Mouse (Mus musculus) spleen, adult 2 months (tissue): ENCODE data around the gene Eps8l2. TPM values are rescaled to one million over a fixed set of nuclear protein-coding genes. Genes with fewer than 3 reads are reported as not detected.
A peak's percentile ranks its signal among the peaks of the same experiment; 100 is the strongest.
"Not testable (repeated sequence)": the region's sequence is repeated elsewhere in the genome, so short reads cannot be mapped to it uniquely, and the experiment has no call there.

Source experiments
- DNase-seq, 2 experiments: peaks; one replicate each; pipeline versions ENCODE4 v3.0.0 to v3.0.0-alpha.2; 2012 to 2021; ENCODE audit warnings: low spot score in 2 of 2, low read depth in 1 of 2
- H3K27ac ChIP-seq: fragments of 200-500 bp; 2 replicates; pipeline ENCODE4 v1.5.1; 2012; ENCODE audit warnings: low read length, inconsistent platforms; ENCODE audit not compliant: insufficient read depth
- H3K27me3 ChIP-seq: fragments of 200-500 bp; 2 replicates; pipeline ENCODE4 v1.6.1; 2012; ENCODE audit warnings: mild to moderate bottlenecking, moderate library complexity, low read length, inconsistent platforms; ENCODE audit not compliant: control insufficient read depth, insufficient read depth
- H3K36me3 ChIP-seq: fragments of 200-500 bp; 2 replicates; pipeline ENCODE4 v1.6.1; 2012; ENCODE audit warnings: mild to moderate bottlenecking, low read length, inconsistent platforms; ENCODE audit not compliant: control insufficient read depth, insufficient read depth
- H3K4me1 ChIP-seq: fragments of 200-500 bp; 2 replicates; pipeline ENCODE4 v1.6.1; 2011; ENCODE audit warnings: inconsistent platforms; ENCODE audit not compliant: control insufficient read depth, insufficient read depth, insufficient read length
- H3K4me3 ChIP-seq: fragments of 200-500 bp; 2 replicates; pipeline ENCODE4 v1.5.1; 2011; ENCODE audit warnings: mild to moderate bottlenecking, inconsistent platforms; ENCODE audit not compliant: insufficient read depth, insufficient read length; ENCODE audit errors: extremely low read depth
- CTCF ChIP-seq: fragments of 200-500 bp; IDR thresholded peaks from 2 replicates; pipeline ENCODE4 v1.5.1; 2011; ENCODE audit warnings: mild to moderate bottlenecking, inconsistent platforms; ENCODE audit not compliant: insufficient read depth, insufficient read length, insufficient replicate concordance; ENCODE audit errors: extremely low read depth
- POLR2A ChIP-seq: fragments of 200-500 bp; IDR thresholded peaks from 2 replicates; pipeline ENCODE4 v1.6.1; 2011; ENCODE audit warnings: low read depth, low read length, inconsistent platforms
- WGBS: fragments of 180-500 bp; shearing (Covaris S2); methylation state at CpG from one replicate; pipeline ENCODE4 v1.1.7; 2018; 5-methylcytosine and 5-hydroxymethylcytosine counted together
- polyA plus RNA-seq: library from polyadenylated mRNA; depleted of rRNA; stranded (reverse); fragments of >200 nt; gene quantifications from 2 replicates; pipeline ENCODE4 v1.2.3, GENCODE M21; 2012

Eps8l2 gene
- polyA plus RNA-seq, 1 experiment: 2.5 TPM

- peaks cover 4% of the 10 kb centered on the region; the same call in 1 of the 2 replicates for H3K4me1 ChIP-seq
- WGBS: 15% methylated on average over 9 of the region's 9 CpGs
- H3K27me3 ChIP-seq: no peaks in the 10 kb centered on the region
- peak overlapping the region; percentile 85 for H3K4me3 ChIP-seq
- peaks cover 5% of the 10 kb centered on the region for H3K36me3 ChIP-seq
- no peak for TF ChIP-seq CTCF
- DNase-seq: no peak
- peak overlapping the region; percentile 79 for H3K27ac ChIP-seq
These were observed 54.0 kb downstream of the Eps8l2 start for GRCm38 (mm10) chr7:141392552-141393222.

GRCm38 (mm10) chr7:141394158-141394557, 55.5 kb downstream of the Eps8l2 start:
- H3K27ac ChIP-seq: 0 out of 2 replicates have a peak overlapping the region, but pooled peaks have one; percentile 35
- TF ChIP-seq CTCF (no peak), POLR2A (no peak)
- no peaks in the 10 kb centered on the region for H3K27me3 ChIP-seq
- 44% methylated on average over 7 of the region's 7 CpGs for WGBS
- H3K36me3 ChIP-seq: peaks cover 14% of the 10 kb centered on the region
- DNase-seq: no peak
- H3K4me1 ChIP-seq: peaks cover 4% of the 10 kb centered on the region; the same call in 1 of the 2 replicates
- no peak overlapping the region for H3K4me3 ChIP-seq

DNA sequence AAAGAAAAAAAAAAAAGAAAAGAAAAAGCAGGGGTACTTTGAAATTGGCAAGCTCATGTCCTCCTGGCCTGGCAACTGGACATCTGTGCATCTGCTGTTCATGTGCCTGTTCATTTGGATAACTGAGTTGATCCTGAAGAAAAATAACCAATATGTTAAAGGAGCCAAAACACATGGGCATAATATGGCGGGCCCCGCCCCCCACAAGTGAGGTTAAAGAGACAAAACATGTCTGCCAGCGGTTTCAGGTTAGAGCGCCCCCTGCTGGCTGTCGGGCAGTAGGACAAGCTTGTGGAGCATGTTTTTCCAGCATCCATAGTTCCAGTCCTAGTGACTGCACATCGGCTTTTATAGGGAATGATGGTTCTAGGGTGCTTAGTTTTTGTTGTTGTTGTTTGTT, 56.1 kb downstream of the Eps8l2 start:
- peaks cover 4% of the 10 kb centered on the region; the same call in 1 of the 2 replicates for H3K4me1 ChIP-seq

DNA sequence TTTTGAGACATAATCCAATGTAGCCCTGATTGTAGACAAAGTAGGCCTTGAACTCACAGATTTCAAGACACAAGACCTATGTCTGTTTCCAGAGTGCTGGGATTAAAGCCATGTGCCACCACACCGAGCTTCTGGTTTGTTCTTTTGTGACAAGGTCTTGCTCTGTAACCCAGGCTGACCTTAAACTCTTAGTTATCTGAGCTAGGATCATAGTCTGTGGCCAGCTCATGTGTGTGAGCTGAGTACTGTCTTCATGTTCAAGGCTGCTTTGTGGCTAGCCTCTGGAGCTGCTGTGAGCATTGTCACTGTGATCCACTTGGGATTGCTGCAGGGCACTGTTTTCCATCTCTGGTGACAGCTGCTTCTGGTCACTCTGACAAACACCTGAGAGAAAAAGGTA, 56.7 kb downstream of the Eps8l2 start:
- DNase-seq: no peak
- Histone ChIP-seq H3K27me3 (no peaks in the 10 kb centered on the region), H3K27ac (no peak overlapping the region), H3K4me3 (no peak overlapping the region), H3K36me3 (peaks cover 22% of the 10 kb centered on the region), H3K4me1 (peaks cover 4% of the 10 kb centered on the region; the same call in 1 of the 2 replicates)
- no peak for TF ChIP-seq POLR2A
- TF ChIP-seq CTCF: no peak
- WGBS: 69% methylated on average over 1 of the region's 1 CpGs

More for the DNA sequence above, 56.1 kb downstream of the Eps8l2 start:
- Histone ChIP-seq H3K4me3 (no peak overlapping the region), H3K36me3 (peaks cover 16% of the 10 kb centered on the region), H3K27me3 (no peaks in the 10 kb centered on the region), H3K27ac (no peak overlapping the region)
- 22% methylated on average over 6 of the region's 6 CpGs for WGBS
- no peak for TF ChIP-seq POLR2A
- peak; percentile 79; the same call in 1 of the 2 replicates for TF ChIP-seq CTCF
- DNase-seq: peak; percentile 47 to 52

DNA sequence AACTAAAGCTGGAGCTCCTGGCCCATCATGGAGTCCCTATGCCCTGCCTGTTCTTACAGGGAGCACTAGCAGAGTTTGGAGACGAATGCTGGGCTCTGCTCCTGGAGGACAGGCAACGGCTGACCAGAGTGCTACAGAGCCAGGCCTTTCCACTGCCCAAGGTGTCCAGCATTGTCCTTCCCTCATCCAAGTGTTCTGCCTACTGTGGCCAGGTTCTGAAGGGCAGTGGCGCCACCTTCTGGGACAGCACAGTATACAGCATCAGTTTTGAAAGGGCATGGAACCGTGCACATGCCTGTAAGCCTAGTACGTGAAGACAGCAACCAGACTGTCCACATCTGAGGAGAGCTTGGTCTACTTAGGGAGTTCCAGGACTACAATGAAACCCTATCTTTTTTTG, 64.6 kb downstream of the Eps8l2 start:
- peak in 1 of 2 experiments; percentile 55 for DNase-seq
- H3K4me3 ChIP-seq: no peak overlapping the region
- H3K27ac ChIP-seq: no peak overlapping the region
- H3K27me3 ChIP-seq: no peaks in the 10 kb centered on the region
- TF ChIP-seq POLR2A: no peak
- TF ChIP-seq CTCF: peak; percentile 87; the same call in 1 of the 2 replicates
- no peaks in the 10 kb centered on the region for H3K4me1 ChIP-seq
- H3K36me3 ChIP-seq: peaks cover 35% of the 10 kb centered on the region
- 48% methylated on average over 5 of the region's 5 CpGs for WGBS

DNA sequence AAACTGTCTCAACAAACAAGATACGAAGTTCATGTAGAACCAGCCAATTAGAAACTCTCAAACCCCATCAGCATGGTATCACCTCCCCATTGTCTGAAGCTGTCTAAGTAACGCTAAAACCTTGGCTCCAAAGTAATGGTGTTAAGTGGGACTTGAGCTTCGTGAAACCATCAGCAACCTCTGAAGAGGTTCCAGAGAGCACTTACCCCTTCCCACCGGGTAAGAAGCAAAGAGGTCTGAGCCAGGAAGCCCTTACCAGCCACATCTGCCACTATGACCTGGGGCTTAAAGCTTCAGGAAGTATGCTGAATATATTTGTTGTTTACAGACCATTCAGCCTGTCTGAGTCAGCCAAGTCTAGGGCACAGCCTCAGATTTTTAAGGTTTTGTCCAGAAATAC, 66.8 kb downstream of the Eps8l2 start:
- Histone ChIP-seq H3K4me3 (no peak overlapping the region), H3K36me3 (peaks cover 22% of the 10 kb centered on the region), H3K27me3 (no peaks in the 10 kb centered on the region), H3K4me1 (no peaks in the 10 kb centered on the region), H3K27ac (no peak overlapping the region)
- 79% methylated on average over 4 of the region's 4 CpGs for WGBS
- no peak for TF ChIP-seq CTCF
- TF ChIP-seq POLR2A: no peak
- DNase-seq: no peak

GRCm38 (mm10) chr7:141407670-141408069, 69.0 kb downstream of the Eps8l2 start:
- not testable (repeated sequence) for H3K4me3 ChIP-seq, DNase-seq, H3K27me3 ChIP-seq, H3K36me3 ChIP-seq, H3K27ac ChIP-seq, H3K4me1 ChIP-seq
- WGBS: 95% methylated on average over 7 of the region's 7 CpGs
